Mouse (Mus musculus): Measurements from ENCODE around the gene Mydgf.

DNA sequence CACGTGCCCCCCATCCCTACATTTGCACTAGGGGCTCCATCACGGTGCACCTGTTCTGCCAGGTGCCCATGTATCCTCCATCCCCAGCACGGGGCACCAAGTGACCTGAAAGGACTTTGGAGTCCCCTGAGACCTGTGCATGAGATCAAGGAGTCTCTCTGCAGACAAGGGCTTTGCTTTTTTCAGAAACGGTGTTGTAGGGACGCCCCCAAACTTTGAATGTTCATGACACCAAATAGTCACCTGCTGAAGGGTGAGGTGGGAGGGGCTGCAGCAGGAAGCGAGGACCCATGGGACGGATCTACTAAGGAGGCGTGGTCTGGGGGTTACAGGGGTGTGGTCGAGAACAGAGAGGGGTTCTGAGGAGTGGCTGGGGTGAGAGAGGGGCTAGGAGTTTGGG lies 35.4 kb downstream of the Mydgf start:
- TF ChIP-seq CTCF (IDR thresholded peaks at IDR 0.05; ENCODE audit: insufficient read depth, low read depth, low read length) (no peak), POLR2A (IDR thresholded peaks at IDR 0.05; ENCODE audit: insufficient read depth, low read depth, low read length) (no peak)
